Mouse (Mus musculus): ENCODE measurements around the gene Pcdh9. TPM values are rescaled to one million over a fixed set of nuclear protein-coding genes. Genes with fewer than 3 reads are reported as not detected.

Gene Pcdh9
- polyA plus RNA-seq, 1 experiment = 0.30 TPM

GRCm38 (mm10) chr14:93199791-93200190 lies 690.7 kb downstream of the Pcdh9 start:
- Histone ChIP-seq H3K27ac (ENCODE audit: insufficient read depth, low read depth, low read length) (no peak overlapping the region), H3K27me3 (replicated peaks; ENCODE audit: control insufficient read depth, insufficient read depth, low read length) (no peaks in the 10 kb centered on the region), H3K4me1 (ENCODE audit: control insufficient read depth, insufficient read depth, low read length) (no peaks in the 10 kb centered on the region), H3K36me3 (ENCODE audit: control insufficient read depth, insufficient read depth, low read length) (no peaks in the 10 kb centered on the region), H3K4me3 (ENCODE audit: insufficient read depth, low read depth, low read length) (no peak overlapping the region)
- WGBS = 42% methylated on average over 2 of the region's 2 CpGs
- TF ChIP-seq POLR2A (IDR thresholded peaks at IDR 0.05; ENCODE audit: low read depth, low read length) (no peak), CTCF (conservative IDR thresholded peaks at IDR 0.05; ENCODE audit: insufficient read depth, insufficient read length, low read depth, low read length) (no peak)
- no peak for DNase-seq

GRCm38 (mm10) chr14:93182606-93183491 lies 707.6 kb downstream of the Pcdh9 start:
- 89% methylated on average over 9 of the region's 9 CpGs for WGBS
- Histone ChIP-seq H3K27me3 (replicated peaks; ENCODE audit: control insufficient read depth, insufficient read depth, low read length) (no peaks in the 10 kb centered on the region), H3K27ac (ENCODE audit: insufficient read depth, low read depth, low read length) (no peak overlapping the region), H3K4me3 (ENCODE audit: insufficient read depth, low read depth, low read length) (no peak overlapping the region), H3K36me3 (ENCODE audit: control insufficient read depth, insufficient read depth, low read length) (no peaks in the 10 kb centered on the region), H3K4me1 (ENCODE audit: control insufficient read depth, insufficient read depth, low read length) (no peaks in the 10 kb centered on the region)
- DNase-seq = no peak
- TF ChIP-seq POLR2A (IDR thresholded peaks at IDR 0.05; ENCODE audit: low read depth, low read length) = no peak
- no peak for TF ChIP-seq CTCF (conservative IDR thresholded peaks at IDR 0.05; ENCODE audit: insufficient read depth, insufficient read length, low read depth, low read length)

GRCm38 (mm10) chr14:93169201-93169600 lies 721.3 kb downstream of the Pcdh9 start:
- Histone ChIP-seq H3K4me1 (ENCODE audit: control insufficient read depth, insufficient read depth, low read length) (no peaks in the 10 kb centered on the region), H3K27ac (ENCODE audit: insufficient read depth, low read depth, low read length) (no peak overlapping the region), H3K4me3 (ENCODE audit: insufficient read depth, low read depth, low read length) (no peak overlapping the region), H3K27me3 (replicated peaks; ENCODE audit: control insufficient read depth, insufficient read depth, low read length) (no peaks in the 10 kb centered on the region), H3K36me3 (ENCODE audit: control insufficient read depth, insufficient read depth, low read length) (no peaks in the 10 kb centered on the region)
- DNase-seq = no peak
- TF ChIP-seq POLR2A (IDR thresholded peaks at IDR 0.05; ENCODE audit: low read depth, low read length) = no peak
- TF ChIP-seq CTCF (conservative IDR thresholded peaks at IDR 0.05; ENCODE audit: insufficient read depth, insufficient read length, low read depth, low read length) = no peak

- Histone ChIP-seq H3K4me1 (ENCODE audit: control insufficient read depth, insufficient read depth, low read length) (no peaks in the 10 kb centered on the region), H3K4me3 (ENCODE audit: insufficient read depth, low read depth, low read length) (no peak overlapping the region), H3K36me3 (ENCODE audit: control insufficient read depth, insufficient read depth, low read length) (no peaks in the 10 kb centered on the region), H3K27ac (ENCODE audit: insufficient read depth, low read depth, low read length) (no peak overlapping the region), H3K27me3 (replicated peaks; ENCODE audit: control insufficient read depth, insufficient read depth, low read length) (no peaks in the 10 kb centered on the region)
- no peak for TF ChIP-seq POLR2A (IDR thresholded peaks at IDR 0.05; ENCODE audit: low read depth, low read length)
- TF ChIP-seq CTCF (conservative IDR thresholded peaks at IDR 0.05; ENCODE audit: insufficient read depth, insufficient read length, low read depth, low read length) = no peak
- 42% methylated on average over 2 of the region's 2 CpGs for WGBS
- DNase-seq = no peak
Measured at GRCm38 (mm10) chr14:93168367-93168766, 722.1 kb downstream of the Pcdh9 start.

- WGBS = 85% methylated on average over 6 of the region's 6 CpGs
- DNase-seq = no peak
- Histone ChIP-seq H3K27me3 (replicated peaks; ENCODE audit: control insufficient read depth, insufficient read depth, low read length) (no peaks in the 10 kb centered on the region), H3K27ac (ENCODE audit: insufficient read depth, low read depth, low read length) (no peak overlapping the region), H3K36me3 (ENCODE audit: control insufficient read depth, insufficient read depth, low read length) (no peaks in the 10 kb centered on the region), H3K4me1 (ENCODE audit: control insufficient read depth, insufficient read depth, low read length) (no peaks in the 10 kb centered on the region), H3K4me3 (ENCODE audit: insufficient read depth, low read depth, low read length) (no peak overlapping the region)
- TF ChIP-seq POLR2A (IDR thresholded peaks at IDR 0.05; ENCODE audit: low read depth, low read length) = no peak
- no peak for TF ChIP-seq CTCF (conservative IDR thresholded peaks at IDR 0.05; ENCODE audit: insufficient read depth, insufficient read length, low read depth, low read length)
Measured at GRCm38 (mm10) chr14:93143414-93143813, 747.1 kb downstream of the Pcdh9 start.

- no peak overlapping the region for H3K4me3 ChIP-seq (ENCODE audit: insufficient read depth, low read depth, low read length)
- no peaks in the 10 kb centered on the region for H3K4me1 ChIP-seq (ENCODE audit: control insufficient read depth, insufficient read depth, low read length)
- no peak for TF ChIP-seq CTCF (conservative IDR thresholded peaks at IDR 0.05; ENCODE audit: insufficient read depth, insufficient read length, low read depth, low read length)
- no peak for TF ChIP-seq POLR2A (IDR thresholded peaks at IDR 0.05; ENCODE audit: low read depth, low read length)
- H3K27me3 ChIP-seq (replicated peaks; ENCODE audit: control insufficient read depth, insufficient read depth, low read length) = no peaks in the 10 kb centered on the region
- H3K36me3 ChIP-seq (ENCODE audit: control insufficient read depth, insufficient read depth, low read length) = no peaks in the 10 kb centered on the region
- no peak for DNase-seq
- 45% methylated on average over 4 of the region's 4 CpGs for WGBS
- H3K27ac ChIP-seq (ENCODE audit: insufficient read depth, low read depth, low read length) = no peak overlapping the region
Measured at GRCm38 (mm10) chr14:93142076-93142475, 748.4 kb downstream of the Pcdh9 start.

- no peaks in the 10 kb centered on the region for H3K27me3 ChIP-seq (replicated peaks; ENCODE audit: control insufficient read depth, insufficient read depth, low read length)
- TF ChIP-seq POLR2A (IDR thresholded peaks at IDR 0.05; ENCODE audit: low read depth, low read length) (no peak), CTCF (conservative IDR thresholded peaks at IDR 0.05; ENCODE audit: insufficient read depth, insufficient read length, low read depth, low read length) (no peak)
- DNase-seq = no peak
- 74% methylated on average over 3 of the region's 3 CpGs for WGBS
- no peaks in the 10 kb centered on the region for H3K36me3 ChIP-seq (ENCODE audit: control insufficient read depth, insufficient read depth, low read length)
- H3K4me3 ChIP-seq (ENCODE audit: insufficient read depth, low read depth, low read length) = no peak overlapping the region
- H3K27ac ChIP-seq (ENCODE audit: insufficient read depth, low read depth, low read length) = no peak overlapping the region
- no peaks in the 10 kb centered on the region for H3K4me1 ChIP-seq (ENCODE audit: control insufficient read depth, insufficient read depth, low read length)
Measured at GRCm38 (mm10) chr14:93126993-93127392, 763.5 kb downstream of the Pcdh9 start.
